Mouse (Mus musculus): ENCODE data around the gene D11Wsu47e.

D11Wsu47e gene

DNA sequence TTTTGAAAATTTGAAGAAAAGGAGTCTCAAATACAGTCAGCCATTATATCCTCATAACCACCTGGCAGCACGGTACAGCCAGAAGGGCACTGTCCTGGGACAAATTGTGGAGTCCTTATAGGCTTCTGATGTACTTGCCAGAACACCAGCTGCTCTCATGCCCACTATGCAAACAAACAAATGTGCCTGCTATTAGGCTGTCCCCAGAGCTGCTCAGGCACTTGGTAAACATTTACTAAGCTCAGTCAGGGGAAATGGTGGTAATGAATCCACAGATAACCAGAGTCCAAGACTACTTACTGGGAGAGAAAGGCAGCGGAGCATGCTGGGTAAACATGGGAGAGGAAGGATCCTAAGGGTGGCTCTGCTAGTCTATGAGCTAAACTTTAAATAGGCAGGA is 17.1 kb upstream of the D11Wsu47e start:
- no peak for DNase-seq

DNA sequence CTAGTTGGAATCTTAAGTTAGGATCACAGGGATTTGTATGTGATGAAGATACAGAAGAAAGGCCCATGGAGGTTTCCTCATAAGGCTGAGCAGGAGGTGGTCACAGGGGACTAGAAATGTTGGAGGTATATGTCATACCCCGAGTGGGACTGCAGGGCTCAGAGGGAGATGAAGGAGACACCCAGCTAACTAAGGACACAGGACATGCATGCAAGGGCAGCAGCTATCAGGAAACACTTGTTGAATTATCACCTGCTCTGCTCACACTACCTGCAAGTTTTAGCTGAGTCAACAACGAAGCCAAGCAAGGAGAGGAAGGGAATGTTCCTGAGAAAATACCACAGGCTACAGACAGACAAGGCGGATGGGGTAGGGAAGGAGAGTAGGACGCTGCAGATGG is 16.5 kb upstream of the D11Wsu47e start:
- DNase-seq: no peak

- no peak for DNase-seq
Measured at GRCm38 (mm10) chr11:113668857-113669256, 15.4 kb upstream of the D11Wsu47e start.

DNA sequence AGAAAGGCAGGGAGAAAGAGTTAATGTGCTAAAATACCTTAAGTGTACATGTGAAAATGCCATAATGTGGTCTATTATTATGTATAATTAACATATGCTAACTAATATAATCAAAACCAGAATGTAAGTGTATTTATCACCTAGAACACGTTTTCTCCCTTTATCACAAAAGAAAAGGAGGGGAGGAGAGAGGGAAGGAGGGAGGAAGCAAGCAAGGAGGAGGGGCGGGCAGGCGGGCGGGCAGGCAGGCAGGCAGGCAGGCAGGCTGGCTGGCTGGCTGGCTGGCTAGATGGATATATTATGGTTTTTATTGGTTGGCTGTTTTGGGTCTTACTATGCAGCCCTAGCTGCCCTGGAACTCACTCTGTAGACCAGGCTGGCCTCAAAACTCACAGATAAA is 14.5 kb upstream of the D11Wsu47e start:
- no peak for DNase-seq

DNA sequence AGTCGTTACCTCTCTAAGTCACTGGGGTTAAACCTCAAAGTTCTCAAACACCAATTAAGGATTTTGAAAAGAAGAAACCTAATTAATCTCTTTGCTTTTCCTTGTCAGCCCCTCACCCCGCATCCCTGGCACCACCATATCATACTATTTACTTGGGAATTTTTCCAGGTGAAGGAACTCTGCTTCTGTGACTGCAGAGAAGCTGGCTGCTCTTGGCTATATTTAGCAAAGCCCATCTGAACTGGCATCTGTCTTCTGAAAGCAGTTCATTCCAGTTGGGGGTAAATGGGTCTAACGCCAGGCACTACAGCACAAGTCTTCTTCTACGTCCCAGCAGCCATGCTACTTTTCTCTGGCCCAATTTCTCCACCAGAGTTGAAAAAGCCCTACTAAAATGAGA is 10.6 kb upstream of the D11Wsu47e start:
- DNase-seq: peak; percentile 56

DNA sequence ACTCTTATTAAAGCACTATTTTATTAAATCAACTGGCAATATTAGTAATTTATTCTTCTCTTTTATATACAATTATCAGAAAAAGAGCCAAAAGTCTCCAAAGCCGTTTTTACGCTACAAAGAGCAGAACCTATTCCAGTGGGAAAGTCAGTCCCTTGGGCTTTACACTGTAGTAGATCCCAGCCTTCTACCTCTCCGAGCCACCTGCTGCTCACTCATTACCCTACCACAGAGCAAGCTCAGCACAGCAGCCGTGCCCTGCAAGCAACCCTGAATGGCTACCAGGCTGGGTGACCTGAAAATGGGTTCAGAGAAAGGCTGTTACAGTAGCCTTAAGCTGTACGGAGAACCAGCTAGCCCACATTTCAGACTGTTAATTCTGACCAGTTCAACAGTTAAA is 9.6 kb upstream of the D11Wsu47e start:
- peak; percentile 9 for DNase-seq

DNA sequence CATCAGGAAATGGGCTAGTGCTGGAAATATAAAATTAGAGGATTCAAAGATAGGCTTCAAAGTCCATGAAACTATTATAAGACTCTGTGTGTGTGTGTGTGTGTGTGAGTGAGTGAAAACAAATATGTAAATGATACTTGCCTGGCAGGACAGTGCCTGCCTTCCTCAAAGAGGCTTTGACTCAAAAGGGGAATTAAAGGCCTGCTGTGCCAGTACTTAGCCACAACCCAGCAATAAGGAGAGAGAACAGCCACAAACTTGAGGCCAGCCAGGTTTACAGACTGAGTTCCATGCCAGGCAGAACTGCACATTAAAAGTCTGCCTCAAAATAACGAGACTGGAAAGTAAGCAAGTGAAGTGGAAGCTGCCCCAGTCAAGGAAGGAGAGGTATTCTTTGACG is 7.4 kb upstream of the D11Wsu47e start:
- DNase-seq: no peak

- no peak for DNase-seq
Measured at GRCm38 (mm10) chr11:113677378-113677777, 6.8 kb upstream of the D11Wsu47e start.

DNA sequence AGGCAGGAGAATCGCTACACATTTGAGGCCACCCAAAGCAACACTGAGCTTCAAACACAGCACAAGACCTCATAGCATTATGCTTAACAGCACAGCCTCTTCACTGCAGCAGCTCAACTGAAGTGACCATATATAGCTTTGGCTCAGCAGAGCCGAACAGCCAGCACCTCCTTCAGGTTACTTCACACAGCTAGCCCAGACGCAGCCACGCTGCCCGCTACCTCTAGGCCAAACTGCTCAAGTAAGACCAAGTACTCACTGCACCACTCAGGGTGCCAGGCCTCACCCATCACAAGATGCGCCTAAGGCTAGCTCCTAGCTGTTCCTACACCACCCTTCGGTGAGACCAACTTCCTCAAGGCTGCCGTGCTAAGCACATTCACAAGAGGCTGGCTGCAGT is 5.8 kb upstream of the D11Wsu47e start:
- no peak for DNase-seq

- no peak for DNase-seq
Measured at GRCm38 (mm10) chr11:113680954-113681353, 3.3 kb upstream of the D11Wsu47e start.

- DNase-seq: no peak
Measured at GRCm38 (mm10) chr11:113681979-113682378, 2.2 kb upstream of the D11Wsu47e start.

DNA sequence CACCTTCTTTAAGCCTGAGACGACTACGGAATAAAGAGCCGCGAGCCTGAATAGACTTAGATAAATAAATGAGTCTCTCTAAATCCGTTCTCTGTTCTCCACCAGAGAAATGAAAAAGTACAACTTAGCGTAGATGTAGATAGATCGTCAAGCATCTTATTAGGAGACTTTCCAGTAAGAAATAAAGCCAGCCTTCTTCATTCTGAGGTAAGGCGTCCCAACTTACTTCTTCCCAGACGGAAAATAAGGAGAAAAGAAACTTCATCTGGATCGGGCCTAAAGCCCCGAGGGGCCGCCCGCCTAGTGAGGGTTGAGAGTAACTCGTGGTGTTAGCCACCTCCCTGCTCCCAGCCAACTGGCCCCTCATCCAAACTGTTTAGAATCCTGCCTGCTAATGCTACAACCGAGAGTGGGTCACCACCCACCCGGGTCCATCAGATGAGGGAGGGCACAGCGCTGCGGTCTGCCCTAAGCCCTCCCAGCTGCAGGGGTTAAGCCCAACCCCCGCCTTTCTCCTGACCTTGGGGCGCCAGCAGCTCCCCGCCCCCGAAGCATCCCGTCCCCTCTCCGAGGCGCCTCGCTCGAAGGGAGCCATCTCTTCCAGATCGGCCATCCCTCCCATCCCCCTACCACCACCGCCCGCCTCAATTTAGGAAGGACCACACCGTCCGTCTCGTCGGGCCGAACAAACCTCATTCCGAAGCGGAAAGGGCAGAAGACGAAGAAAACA is 1.1 kb upstream of the D11Wsu47e start:
- peak; percentile 73 for DNase-seq

DNA sequence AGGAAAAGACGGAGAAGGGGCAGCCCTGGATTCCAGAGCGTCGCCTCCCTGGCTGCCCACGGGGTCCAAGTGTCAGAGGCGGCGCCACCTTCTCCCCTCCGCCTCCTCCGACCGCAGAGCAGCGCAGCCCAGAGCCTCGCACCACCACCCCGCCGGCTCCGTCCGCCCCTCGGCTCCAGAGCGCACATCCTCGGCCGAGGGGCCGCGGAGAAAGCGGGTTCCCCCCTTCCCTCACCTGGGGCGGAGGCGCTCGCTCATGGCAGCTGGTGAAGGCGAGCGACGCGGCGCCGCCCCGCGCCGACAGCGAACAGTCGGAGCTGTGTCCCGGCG is 620 bp upstream of the D11Wsu47e start:
- DNase-seq: no peak

- DNase-seq: peak; percentile 57
Measured at GRCm38 (mm10) chr11:113684707-113685426, 655 bp downstream of the D11Wsu47e start.

- DNase-seq: no peak
Measured at GRCm38 (mm10) chr11:113687031-113687430, 2.8 kb downstream of the D11Wsu47e start.

DNA sequence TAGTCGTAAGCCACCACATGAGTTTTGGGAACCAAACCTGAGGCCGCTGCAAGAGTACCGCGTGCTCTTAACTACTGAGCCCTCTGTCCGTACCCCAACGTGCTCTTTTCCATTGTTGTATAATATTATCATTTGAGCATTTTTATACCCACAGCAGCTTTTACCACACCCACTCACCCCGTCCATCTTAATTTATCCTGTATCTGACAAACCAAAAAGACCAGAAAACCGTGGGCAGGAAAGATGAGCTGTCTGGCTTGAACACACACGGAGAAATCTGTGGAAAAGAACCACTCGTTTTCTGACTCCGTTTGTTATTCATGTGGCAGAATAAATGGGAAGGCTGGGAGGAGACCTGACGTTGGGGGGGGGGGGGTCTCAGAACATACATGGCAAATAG is 6.3 kb downstream of the D11Wsu47e start:
- no peak for DNase-seq

DNA sequence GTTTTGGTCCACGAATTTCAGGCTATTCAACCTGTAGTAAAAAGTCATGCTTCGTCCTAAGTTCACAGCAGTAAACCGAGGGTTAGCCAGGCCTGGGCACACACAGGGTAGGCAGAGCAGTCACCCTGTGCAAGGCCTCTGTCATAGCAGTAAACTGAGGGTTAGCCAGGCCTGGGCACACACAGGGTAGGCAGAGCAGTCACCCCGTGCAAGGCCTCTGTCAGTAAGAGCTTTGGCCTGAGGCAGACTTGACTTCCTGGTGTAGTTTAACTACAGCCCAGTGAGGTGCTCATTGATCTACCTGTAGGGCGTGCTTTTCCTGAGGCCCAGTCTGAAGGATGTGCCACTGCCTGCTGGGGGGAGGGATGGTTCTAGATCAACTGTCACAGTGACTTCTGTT is 7.1 kb downstream of the D11Wsu47e start:
- no peak for DNase-seq

DNA sequence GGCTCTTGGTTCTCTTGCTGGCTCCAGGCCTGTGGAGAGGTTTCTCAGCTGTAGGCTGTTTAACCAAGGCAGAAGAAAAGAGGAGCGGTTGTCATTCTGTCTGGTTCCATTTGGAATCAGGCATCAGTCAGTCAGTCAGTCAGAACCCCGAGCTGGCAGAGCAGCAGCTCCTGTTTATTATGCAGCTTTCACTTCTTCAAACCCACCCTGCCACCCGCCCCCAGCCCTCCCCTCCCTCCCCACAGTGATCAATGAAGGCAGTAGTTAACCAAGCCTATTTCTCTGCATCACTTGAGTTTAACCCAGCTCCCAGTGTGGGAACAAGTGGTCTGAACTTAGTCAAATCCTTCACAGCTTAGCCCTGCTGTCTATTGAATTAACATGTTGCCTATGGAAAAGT is 7.6 kb downstream of the D11Wsu47e start:
- no peak for DNase-seq

GRCm38 (mm10) chr11:113697571-113697970 is 13.4 kb downstream of the D11Wsu47e start:
- DNase-seq: no peak

DNA sequence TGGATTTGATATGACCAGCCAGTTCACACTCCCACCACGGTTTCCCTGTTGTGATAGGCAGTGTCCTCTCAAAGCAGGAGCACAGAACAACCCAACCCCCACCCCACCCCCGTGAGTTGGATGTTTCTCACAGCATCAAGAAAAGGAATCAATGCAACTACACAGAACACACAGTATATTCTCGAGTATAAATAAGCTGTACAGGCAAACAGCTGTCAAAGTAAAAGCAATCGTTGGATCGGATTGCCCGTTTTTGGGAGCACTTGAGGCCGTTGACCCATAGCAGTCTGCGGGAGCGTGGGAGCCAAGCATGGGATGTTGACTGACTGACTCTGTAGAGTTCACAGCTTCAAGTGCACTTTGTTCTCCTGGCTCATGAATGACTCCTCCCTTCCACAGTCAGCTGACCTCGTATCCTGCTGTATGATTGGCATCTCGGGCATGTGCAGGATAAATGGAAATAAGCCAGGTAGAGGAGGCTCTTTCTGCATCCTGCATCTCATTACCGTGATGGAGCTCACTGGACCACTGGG is 13.9 kb downstream of the D11Wsu47e start:
- DNase-seq: no peak

DNA sequence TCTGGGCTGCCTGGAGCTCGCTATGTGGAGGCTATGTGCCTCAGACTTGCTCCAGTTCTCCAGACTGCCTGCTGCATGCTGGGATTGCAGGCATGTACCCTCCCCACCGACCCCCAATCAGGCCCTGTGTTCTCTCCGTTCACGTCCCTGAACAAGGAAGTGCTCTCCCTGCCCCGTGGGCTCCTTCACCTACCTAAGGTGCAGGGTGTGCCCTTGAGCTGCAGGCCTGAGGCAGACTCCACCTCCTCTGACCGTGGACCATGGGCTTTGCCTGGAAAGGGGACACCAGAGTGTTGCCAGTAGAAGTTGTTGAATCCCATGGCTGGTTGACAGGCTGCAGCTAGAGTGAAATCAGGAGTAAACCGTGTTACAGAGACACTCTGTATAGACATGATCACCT is 15.4 kb downstream of the D11Wsu47e start:
- no peak for DNase-seq

GRCm38 (mm10) chr11:113703758-113704157 is 19.5 kb downstream of the D11Wsu47e start:
- DNase-seq: peak; percentile 71

- DNase-seq: no peak
Measured at GRCm38 (mm10) chr11:113705966-113706652, 21.9 kb downstream of the D11Wsu47e start.

Data from cerebellum, adult 9-11 months (tissue).